Mouse (Mus musculus): Measurements from ENCODE around the gene Hhipl1.

DNA sequence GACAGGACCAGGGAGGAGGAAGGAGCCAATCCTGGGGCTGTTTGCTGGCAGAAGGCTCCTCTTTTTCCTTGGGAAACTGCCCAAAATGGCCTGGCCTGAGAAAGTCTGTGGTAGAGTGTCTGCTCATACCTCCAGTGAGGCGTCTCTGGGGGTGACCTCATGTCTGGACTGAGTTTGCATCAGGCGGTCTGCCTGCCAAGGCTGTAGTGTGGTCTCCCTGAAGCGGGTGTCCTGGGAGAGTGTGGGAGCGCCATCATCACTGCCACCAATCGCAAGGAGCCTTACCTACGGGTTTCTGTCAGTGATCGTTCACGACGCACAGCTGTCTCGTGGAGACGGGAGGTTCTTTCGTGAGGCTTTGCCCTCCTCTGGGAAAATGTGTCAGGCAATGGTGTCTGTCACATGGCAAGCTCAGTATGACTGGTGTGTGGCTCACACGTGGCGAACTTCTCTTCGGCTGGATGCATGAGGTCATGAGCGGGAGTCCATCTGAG lies 2.3 kb downstream of the Hhipl1 start:
- TF ChIP-seq CHD2 (IDR thresholded peaks at IDR 0.05; ENCODE audit: low read length): no peak
- TF ChIP-seq MYC (IDR thresholded peaks at IDR 0.05; ENCODE audit: low read depth, low read length): no peak
- no peak for TF ChIP-seq POLR2A (IDR thresholded peaks at IDR 0.05; ENCODE audit: control insufficient read depth in 1 of 2, insufficient read depth in 1 of 2, low read depth in 1 of 2, low read length in 2 of 2, poor library complexity in 1 of 2)
- TF ChIP-seq ELF1 (IDR thresholded peaks at IDR 0.05; ENCODE audit: low read depth, low read length): no peak
- no peak for TF ChIP-seq USF2 (IDR thresholded peaks at IDR 0.05; ENCODE audit: borderline replicate concordance in 1 of 2, insufficient read depth in 1 of 2, low read depth in 1 of 2, low read length in 2 of 2)
- TF ChIP-seq E2F4 (IDR thresholded peaks at IDR 0.05; ENCODE audit: borderline replicate concordance, low read depth, low read length): no peak

Measured in MEL (cell line).